Mouse (Mus musculus): ENCODE data around the gene Cchcr1. TPM values are rescaled to one million over a fixed set of nuclear protein-coding genes. Genes with fewer than 3 reads are reported as not detected.

The Cchcr1 gene
- total RNA-seq, 4 experiments from 2014 or later: 2.0 to 3.9 (median 2.4) TPM

DNA sequence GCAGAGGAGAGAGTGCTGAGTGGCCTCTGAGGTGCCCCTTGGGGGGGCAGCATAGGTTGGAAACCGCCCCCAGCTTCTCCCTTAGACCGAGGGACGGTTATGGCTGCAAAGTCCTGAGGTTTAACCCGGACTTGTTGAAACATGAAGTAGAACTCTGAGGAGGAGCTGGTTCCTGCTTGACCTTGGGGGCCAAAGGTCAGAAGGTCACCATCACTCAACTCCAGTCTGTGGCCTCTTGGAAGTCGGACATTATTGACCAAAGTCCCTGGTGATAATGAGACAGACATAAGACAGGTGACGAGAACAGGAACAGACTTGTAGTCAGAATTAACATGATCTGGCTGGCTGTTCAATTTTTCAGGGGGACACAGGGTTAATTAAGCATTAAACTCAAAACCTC lies 2.1 kb upstream of the Cchcr1 start:
- no peak for DNase-seq (ENCODE audit: low spot score)

DNA sequence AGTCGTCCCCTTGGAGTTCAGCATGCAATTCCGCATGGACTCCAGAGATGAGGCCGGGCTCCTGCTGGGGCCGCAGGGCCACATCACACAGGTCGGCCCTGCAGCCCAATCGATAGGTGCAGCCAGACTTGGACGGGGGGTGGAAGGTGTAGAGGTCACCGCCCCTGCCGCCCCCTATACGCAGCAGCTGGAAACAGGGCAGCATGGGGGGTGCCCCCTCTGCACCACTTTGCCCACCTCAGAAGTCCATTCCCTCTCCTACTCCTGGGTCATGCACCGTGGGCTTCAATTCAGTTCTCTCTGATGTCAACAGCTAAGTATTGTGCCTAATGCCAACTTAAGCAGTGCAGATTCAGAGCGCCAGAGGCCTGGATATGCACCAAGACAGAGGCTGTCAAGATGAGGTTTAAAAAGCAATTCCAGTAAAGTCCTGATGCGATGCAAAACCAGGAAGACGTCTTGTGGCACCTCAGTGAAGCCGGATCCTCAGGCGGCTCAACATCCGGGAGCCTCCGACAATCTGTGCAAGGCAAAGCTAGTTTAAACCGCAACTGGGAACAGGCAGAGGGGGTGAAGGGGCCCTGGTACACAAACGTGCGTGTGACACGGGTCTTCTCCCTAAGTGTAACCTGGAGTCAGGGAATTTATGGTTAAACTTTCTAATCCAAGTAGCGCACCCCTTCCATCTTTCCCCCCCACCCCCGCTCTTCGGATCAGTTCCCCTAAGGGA lies 824 bp upstream of the Cchcr1 start:
- peak; percentile 24 for DNase-seq (ENCODE audit: low spot score)

DNA sequence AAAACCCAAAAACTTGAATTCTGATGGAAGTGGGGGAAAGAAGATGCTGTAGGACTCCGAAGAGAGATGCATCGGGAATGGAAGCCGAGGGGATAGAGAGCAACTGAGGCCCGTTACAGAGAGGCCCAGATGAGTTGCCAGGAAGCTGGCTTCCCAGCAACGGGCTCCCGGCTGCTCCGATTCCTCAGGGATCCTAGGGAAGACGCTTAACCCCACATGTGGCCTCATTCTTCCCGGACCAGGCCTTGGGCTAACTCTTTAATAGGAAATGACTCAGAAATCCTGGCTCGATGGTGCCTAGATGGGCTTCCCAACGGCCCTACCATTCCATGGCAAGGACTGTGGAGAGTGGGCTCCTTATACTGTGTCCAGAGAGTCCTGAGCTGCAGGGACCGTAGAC lies 626 bp downstream of the Cchcr1 start:
- DNase-seq (ENCODE audit: low spot score): no peak

DNA sequence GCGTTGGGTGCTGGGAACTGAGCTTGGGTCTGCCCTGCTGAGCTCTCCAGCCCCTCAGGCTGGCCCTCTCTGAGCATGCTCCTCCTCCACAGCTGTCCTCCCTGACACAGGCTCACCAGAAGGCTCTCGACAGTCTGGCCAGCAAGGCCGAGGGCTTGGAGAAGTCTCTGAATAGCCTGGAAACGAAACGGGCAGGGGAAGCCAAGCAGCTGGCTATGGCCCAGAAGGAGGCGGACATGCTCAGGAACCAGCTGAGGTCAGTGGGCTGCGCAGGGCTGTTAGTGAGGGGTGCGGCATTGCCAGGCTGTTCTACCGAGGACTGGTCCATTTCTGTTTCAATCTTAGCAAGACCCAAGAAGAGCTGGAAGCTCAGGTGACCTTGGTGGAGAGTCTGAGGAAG lies 7.5 kb downstream of the Cchcr1 start:
- DNase-seq (ENCODE audit: low spot score): no peak

DNA sequence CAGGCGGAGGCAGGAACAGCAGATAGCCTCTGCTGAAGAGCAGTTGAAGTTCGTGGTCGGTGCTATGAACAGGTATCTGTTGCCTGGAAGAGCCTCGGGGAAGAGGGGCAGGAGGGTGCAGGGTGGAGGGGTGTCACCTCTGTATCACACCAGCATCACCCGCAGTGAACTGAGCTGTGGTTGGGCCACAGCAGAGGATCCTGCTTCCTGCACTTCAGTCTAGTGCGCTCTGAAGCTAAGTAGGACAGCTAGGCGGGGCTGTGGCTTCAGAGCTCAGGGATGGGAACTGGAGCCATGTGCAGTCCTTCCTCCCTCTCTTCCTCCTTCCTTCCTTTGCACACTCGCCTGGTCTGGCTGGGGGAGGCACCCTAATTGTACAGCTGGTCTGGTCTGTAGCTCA lies 9.7 kb downstream of the Cchcr1 start:
- no peak for DNase-seq (ENCODE audit: low spot score)

DNA sequence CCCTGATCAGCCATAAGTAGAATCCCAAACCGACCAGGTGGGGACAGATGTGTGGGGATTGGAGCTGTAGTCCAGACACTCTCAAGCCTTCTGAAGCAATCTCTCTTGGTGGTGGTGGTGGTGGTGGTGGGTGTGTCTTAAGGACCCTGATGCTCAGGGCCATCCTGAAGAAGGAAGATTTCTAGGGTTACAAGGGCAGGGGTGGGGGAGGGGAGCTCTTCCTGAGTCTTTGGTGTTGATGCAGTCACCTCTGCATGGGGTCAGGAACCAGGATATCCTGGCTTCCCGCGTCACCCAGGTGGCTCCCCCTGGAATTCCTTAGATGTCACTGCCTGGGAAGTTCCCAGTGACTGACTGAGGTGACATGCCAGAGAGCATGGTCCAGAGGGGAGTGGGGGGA lies 15.5 kb downstream of the Cchcr1 start:
- DNase-seq (ENCODE audit: low spot score): no peak

DNA sequence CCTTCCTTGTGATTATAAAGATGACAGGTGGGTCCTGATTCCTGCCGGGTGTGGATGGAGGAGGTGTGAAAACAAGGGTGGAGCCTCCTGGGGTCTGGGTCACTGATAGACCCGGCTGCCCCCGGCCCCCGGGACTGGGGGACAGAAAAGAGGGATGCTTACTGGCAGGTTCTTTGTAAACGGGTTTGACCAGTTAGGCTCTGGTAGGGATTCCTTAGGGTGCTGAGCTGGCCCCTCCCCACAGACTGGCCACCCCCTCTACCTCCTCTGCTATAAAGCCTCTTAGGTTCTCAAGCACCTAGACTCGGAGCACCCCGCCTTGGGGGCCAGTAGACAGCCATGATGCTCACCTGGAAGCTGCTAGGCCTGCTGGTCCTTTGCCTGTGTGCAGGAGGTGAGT lies 16.0 kb downstream of the Cchcr1 start, which contains the start of gene Psors1c2:
TSS of gene Psors1c2 (plus strand) at position 301 of the 400 bp plus-strand sequence.
- no peak for DNase-seq (ENCODE audit: low spot score)

DNA sequence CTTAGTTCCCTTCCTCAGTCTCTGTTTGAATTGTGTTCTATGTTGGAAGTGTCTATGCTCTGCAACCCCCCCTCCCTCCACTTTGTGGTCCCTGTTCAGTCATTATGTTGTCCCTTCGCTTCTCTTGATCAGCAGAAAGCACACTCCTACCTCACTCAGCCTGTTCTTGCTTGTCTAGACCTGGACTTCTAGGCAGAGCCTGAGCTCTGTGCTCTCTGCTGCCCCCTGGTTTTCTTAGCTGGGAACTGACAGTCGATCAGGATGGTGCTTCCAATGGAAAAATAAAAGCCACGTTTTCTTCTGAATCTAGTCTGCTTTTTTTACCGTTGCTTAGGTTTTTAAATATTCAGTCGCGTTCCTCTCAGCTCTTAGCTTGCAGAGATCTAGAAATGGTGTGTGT lies 17.4 kb downstream of the Cchcr1 start:
- peak; percentile 67 for DNase-seq (ENCODE audit: low spot score)

DNA sequence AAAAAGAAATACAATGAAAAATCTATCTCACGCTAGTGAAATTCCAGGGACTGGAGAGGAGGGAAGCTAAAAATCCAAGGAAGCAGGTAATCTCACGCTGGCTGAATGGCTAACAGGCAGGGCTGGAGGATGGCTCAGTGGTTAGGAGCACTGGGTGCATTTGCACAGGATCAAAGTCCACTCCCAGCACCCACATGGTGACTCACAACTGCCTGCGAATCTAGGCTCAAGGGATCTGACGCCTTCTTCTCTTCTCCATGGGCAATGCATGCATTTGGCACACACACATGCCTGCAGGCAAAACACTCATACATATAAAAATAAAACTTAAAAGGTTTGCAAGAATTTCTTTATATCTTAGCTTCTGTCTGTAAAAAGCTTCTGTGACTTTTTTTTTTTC lies 20.5 kb downstream of the Cchcr1 start:
- DNase-seq (ENCODE audit: low spot score): no peak

DNA sequence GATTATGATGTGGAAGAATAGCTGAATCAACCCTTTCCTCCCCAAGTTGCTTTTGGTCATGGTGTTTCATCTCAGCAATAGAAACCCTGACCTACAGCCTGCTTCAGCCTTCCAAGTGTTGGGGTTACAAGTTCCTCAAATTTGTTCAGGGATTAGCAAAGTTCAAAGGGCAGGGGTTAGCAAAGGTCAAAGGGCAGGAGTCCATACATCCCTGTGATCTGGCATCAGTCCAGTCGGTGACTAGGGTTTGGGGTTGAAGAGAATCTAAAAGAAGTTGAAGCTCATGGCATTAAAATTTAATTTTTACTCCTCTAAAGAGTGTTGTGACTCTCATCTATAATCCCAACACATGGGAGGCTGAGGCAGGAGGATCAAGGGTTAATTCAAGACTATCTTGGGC lies 21.6 kb downstream of the Cchcr1 start:
- no peak for DNase-seq (ENCODE audit: low spot score)

DNA sequence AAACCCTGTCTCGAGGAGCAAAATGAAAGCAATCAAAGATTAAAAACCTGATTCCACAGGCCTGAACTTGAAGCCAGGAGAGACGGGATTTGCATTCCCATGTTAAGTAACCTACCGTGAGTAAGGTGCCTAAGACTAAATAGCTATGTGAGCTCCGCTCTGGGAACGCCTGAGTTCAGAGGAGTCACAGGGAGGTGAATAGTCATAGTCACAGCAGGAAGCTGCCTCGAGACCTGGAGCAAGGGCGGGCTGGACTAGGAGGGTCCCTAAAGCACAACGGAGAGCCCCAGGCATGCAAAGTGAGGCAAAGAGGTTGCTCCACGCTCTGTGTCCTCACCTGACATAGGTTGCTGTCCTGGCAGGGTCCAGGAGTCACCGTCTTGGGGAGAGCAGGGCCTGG lies 22.6 kb downstream of the Cchcr1 start:
- no peak for DNase-seq (ENCODE audit: low spot score)

DNA sequence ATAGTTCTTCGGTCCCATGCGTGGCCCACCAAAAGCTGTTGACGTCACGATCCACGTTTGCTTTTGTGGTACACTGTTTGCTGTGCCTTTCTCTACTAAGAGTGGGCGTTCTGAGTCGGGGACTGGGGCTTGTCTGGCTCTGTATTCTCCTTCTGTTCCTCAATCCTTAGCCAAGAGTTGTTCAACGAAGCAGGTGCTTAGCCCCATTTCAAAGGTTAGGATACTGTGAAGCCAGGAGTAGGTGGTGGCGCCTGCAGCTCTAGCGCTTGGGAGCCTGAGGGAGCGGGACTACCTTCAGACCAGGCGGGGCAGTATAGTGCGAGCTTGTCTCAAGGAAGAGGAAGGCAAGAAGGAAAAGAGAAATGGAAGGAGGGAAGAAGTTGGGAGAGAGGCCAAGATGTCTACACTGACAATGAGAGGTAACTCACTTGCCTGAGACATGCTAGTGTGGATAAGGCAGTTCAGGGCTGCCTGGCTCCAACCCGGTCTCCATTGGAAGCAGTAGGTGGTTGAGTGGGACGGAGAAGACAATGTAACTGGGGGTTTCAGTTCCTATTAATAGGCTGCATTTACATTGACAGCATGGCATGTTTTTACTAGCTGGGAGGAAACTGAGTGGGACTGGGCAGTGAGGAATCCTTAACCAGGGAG lies 26.0 kb downstream of the Cchcr1 start:
- no peak for DNase-seq (ENCODE audit: low spot score)

DNA sequence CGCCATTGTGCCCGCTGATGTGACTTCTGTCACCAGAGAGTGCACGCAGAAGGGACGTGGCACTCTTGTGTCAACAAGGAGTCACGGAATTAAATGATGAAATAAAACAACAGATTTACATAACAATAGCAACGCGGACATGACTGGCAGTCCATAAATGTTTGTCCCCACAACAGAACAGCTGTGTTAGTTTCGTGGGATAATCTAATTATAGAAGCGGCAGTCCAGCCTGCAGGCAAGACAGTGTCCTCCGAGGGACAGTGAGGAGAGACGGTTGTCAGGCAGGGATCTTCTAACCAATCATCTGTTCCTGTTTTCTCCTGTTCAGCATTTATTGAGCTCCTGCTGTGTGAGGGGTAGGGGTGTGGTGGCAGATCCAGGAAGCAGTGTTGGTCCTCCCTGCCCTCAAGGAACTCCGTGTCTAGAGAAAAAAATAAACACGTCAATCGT lies 26.5 kb downstream of the Cchcr1 start:
- DNase-seq (ENCODE audit: low spot score): no peak

DNA sequence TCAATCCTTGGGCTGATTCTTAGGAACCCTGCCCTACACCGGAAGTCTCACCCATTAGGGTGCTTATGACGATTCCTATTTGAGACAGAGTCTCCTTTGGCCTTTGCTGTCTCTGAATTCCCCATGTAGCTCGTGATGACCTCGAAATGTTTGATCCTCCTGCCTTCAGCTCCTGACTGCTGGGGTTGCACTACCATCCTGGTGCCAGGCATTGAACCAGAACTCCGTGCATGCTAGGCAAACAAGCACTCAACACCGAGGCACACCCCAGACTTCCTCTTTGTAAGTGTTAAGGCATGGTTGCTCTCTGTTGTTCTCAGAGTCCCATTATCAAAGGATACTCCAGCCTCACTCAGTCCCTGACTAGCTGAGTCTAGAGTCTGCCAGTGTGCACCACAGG lies 27.1 kb downstream of the Cchcr1 start:
- DNase-seq (ENCODE audit: low spot score): no peak

DNA sequence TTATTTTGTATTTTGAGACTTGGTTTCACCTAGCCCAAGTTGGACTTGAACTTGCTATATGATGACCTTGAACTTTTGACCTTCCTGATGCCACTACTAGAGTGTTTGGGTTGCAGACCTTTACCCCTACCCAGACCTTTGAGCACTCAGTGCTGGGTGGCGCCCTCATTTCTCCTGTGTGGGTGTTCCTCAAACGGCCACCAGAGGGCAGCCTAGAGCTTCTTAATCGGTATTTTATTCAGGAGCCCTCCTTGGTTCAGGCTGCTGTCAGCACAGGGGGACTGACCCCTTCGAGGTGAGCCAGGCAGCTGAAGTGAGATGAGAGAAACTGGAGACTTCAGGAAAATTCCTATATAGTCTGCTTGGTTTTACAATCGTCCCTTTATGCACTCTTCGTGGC lies 27.8 kb downstream of the Cchcr1 start:
- peak; percentile 23 for DNase-seq (ENCODE audit: low spot score)

DNA sequence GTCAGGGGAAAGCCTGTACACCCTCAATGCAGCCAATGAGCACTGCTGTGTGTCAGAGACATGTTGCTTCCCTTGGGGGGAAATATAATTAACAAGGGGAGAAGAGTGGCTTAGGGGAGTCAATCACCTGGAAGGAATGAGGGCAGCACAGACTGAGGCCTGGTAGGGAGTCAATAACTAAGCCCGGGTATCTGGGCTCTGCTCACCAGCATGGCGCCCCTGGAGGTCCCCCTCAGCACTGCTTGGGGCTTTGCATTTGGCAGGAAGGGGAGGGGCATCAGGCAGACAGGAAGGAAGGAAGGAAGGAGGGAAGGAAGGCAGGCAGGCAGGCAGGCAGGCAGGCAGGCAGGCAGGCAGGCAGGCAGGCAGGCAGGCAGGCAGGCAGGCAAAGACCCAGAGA lies 30.6 kb downstream of the Cchcr1 start:
- no peak for DNase-seq (ENCODE audit: low spot score)

DNA sequence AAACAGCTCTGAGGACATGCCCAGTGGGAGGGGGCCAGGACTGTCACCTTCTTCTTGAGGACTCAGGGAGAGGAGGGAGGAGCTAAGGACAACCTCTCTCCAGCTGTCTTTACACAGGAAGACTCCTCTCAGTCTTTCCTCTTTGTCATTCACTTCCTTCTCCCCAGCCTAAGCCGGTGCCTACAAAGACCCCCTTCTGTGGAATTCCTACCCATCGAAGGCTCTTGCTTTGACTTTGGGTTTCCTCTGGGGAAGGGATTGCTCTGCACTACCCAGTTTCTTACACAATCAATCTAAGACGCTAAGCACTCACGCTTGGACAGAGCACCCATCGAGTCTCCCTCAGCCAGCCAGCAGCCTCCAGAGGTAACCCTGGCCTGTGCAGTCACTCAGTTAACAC lies 31.7 kb downstream of the Cchcr1 start:
- no peak for DNase-seq (ENCODE audit: low spot score)

DNA sequence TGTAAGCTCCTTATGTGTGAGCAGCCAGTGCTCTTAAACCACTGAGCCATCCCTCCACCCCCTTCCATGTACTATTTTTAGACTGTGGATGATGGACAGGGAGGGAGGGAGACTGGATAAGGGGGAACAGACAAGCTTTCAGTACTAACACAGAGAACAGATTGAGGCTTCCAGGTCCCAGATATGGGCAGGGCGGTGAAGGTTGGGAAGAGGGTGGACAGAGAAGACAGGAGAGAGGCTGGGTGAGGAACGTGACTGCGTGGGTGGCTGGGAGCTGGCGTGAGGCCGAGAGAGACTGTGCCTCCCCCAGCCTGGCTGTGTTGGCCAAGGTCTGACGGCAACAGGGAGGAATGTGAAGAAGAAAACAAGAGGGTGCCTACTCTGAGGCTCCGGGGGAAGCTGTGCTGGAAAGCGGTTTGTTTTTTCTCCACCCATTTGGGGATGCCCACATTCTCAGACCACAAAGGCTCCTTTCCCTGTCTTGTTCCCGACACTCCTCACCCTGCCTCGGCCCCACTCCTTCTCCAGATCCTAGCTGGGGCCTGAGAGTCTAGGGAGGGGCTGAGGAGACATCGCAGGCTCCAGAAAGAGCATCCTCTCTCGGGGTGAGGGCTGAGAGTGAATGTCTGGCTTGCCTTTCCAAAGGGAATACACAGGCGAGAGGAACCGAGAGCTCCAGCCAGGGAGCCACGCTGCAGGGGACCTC lies 32.7 kb downstream of the Cchcr1 start:
- DNase-seq (ENCODE audit: low spot score): peak; percentile 79

DNA sequence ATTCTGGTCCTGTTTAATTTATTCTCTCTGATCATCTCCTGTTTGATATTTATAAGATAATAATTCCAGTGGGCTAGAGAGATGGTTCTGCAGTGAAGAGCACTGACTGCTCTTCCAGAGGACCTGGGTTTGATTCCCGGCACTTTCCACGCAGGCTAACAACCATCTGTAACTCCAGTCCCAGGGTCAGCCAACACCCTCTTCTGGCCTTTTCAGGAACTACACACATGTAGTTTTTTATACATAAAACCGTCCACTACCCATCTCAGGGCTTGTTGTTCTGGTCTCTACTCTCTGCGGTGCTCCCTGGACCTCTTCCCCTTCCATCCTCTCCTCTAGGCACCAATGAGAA lies 33.2 kb downstream of the Cchcr1 start:
- DNase-seq (ENCODE audit: low spot score): no peak

DNA sequence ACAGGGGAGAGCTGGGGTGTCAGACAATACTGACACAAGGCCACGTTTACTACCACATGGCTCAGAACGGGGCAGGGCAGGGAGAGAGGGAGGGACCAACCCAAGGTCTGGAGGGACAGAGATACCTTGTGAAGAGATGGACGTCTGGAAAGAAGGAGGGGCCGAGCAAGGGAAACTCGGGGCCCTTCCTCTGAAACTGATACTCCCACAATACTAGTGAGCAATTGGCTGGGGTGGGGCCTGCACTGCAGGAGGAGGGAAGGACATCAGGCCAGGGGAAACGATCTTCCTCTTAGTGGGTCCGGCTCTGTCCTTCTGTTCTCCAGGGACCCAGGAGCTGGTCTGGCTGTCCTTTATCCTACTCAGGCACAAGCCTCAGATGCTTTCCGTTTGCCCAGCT lies 34.0 kb downstream of the Cchcr1 start:
- DNase-seq (ENCODE audit: low spot score): no peak

DNA sequence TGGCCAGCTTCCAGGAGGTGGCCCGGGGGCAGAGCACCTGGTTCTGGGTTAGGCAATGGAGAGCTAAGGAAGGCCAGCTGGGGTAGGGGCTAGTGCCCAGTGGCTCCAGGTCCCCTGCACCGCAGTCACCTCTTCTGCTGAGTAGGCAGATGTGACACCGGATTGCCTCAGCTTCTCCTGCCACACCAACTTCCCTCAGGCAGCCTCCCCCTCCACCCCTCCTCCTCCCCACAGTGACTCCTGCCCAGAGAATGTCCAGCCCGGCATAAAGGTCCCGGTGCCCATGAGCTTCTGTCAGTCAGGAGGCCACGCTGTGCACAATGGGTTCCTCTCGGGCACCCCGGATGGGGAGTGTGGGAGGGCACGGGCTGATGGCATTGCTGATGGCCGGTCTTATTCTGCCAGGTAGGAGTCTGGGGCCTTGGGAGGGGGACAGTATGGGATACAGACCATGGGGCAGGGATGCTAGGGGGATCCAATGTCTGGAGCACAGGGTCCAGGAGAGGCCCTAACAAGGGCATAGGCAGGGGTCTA lies 35.0 kb downstream of the Cchcr1 start, which contains the start of gene Cdsn:
TSS of gene Cdsn (plus strand) at position 248 of the 534 bp plus-strand sequence.
- no peak for DNase-seq (ENCODE audit: low spot score)

DNA sequence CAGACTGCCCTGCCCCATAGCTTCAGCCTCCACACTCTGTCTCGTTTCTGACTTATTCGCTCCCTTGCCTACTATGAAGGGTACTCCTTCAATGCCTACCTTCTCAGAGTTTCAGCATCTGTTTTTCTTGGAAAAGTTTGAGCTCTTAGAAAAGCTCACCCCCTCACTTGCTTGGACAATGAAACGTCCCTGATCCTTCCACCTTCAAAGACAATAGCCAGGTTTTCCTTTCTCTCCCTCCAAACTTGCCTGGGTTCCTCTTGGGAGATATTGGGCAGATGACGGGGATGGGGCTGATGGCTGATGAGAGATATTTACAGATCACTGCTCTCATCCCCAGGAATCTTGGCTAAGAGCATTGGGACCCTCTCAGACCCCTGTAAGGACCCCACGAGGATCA lies 37.4 kb downstream of the Cchcr1 start:
- DNase-seq (ENCODE audit: low spot score): no peak
